Mouse (Mus musculus) heart, adult 10 weeks (tissue): ENCODE measurements around the gene Olfr310. TPM values are rescaled to one million over a fixed set of nuclear protein-coding genes. Genes with fewer than 3 reads are reported as not detected.

Experiments used
- polyA plus RNA-seq: library from polyadenylated mRNA; stranded (reverse); fragments of 350-450 nt; fragmentation: Illumina TruSeq; extraction: RNeasy Lipid Tissue Mini Kit (QIAGEN cat#74804); gene quantifications from one replicate; pipeline ENCODE4 v1.2.3, GENCODE M21; 2014; ENCODE audit warnings: low read depth, low replicate concordance

Gene Olfr310
- polyA plus RNA-seq, result not detected

DNA sequence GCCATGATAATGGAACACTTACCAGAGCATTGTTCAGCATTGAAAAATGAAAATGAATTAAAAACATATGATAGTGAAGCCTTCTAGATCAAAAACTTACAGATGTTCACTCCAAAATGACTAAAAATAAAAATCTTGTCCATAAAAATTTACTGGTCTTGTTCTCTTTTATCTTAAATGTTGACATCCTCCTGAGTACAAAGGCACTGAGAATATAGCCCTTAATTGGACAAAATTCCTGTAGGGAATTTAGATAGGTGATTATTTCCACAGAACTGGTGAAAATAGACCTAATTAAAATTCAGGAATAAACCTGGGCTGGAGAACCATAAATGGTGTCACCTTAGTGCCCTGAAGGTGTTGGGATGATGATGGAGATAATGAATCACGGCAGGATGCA is at the start of gene Olfr310:
TSS of gene Olfr310 (minus strand) at position 101 of the 400 bp plus-strand sequence.

DNA sequence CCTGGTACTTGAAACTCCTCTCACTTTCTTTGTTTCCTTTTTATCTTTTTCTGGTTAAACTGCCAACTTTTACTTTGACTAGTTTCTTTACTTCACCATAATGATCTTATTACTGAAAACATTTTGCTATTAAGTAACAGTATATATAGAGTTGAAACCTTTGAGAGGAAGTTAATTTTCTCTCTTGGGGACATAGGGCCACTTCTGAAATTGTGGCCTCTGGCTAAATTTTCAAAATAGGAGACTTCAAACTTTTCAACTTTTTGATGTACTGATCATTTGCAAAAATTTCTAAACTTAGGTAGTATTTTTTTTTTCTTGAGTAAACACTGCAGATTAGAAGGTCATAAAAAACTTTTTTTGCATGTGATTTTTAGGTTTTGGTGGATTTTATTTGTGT is 48.6 kb upstream of the Olfr310 start, which contains the start of gene Olfr308:
TSS of gene Olfr308 (minus strand) at position 101 of the 400 bp plus-strand sequence.

GRCm38 (mm10) chr7:86313608-86314007 is 36.6 kb upstream of the Olfr310 start, which contains the start of gene Olfr309:
Olfr309 (minus strand) TSS chr7:86313708.

GRCm38 (mm10) chr7:86246208-86246607 is 30.8 kb downstream of the Olfr310 start, which contains the start of gene Vmn2r76:
Vmn2r76 (minus strand) TSS chr7:86246308.

Other genes with a start within 250 kb of the Olfr310 start
- gene Vmn2r75, start 105.4 kb downstream of the Olfr310 start, polyA plus RNA-seq, result not detected
- gene Vmn2r76, start 30.9 kb downstream of the Olfr310 start, polyA plus RNA-seq, result not detected
- gene Olfr309, start 36.5 kb upstream of the Olfr310 start, polyA plus RNA-seq, result not detected
- gene Olfr308, start 48.5 kb upstream of the Olfr310 start, polyA plus RNA-seq, result not detected
- not detected for gene Olfr307, start 60.4 kb upstream of the Olfr310 start, polyA plus RNA-seq
- gene Olfr305, start 89.8 kb upstream of the Olfr310 start, polyA plus RNA-seq, result not detected
- gene Olfr304, start 109.5 kb upstream of the Olfr310 start, polyA plus RNA-seq, result not detected
- not detected for gene Olfr303, start 120.6 kb upstream of the Olfr310 start, polyA plus RNA-seq
- gene Olfr301, start 126.7 kb upstream of the Olfr310 start, polyA plus RNA-seq, result not detected
- not detected for gene Olfr299, start 182.7 kb upstream of the Olfr310 start, polyA plus RNA-seq
- not detected for gene Olfr298, start 215.3 kb upstream of the Olfr310 start, polyA plus RNA-seq
- gene Olfr297, start 242.8 kb upstream of the Olfr310 start, polyA plus RNA-seq, result not detected